In the genomic region with DNA sequence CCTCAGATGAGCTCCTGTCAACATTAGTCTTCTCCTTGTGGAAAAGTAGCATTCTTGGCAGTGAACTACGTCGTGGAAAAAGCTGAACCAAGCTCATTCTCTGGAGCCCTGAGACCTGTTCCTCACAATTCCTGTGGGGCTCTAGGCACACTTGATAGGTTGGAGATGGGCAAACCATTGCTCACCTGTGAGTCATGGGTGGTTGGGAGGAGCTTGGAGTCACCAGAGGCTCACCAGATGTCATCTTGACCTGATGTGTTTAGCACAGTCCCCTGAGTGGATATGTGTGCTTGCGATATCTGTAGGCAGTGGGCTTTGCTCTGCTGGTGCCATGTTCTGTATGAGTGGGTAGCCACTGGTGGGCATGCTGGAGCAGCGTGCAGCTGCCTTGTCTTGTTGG, we compare ENCODE assay signal across 7 mouse cellular contexts.
"Had no signal": no experiment of that assay in that cellular context is flagged by ENCODE, and none has a peak within 500 bp of the region (broad histone marks: within the 10 kb centered on the region; RNA-seq: fewer than 3 reads in every experiment).

No protein-coding gene starts in this region.

- DNase-seq: lung, adult 18-20 months; lung, embryonic 14.5 days; lung, postnatal 10 days; lung, postnatal 4 days; right cerebral cortex, postnatal 14 days; thymus, adult 2 months; thymus, postnatal 36 days had no signal
